Mouse (Mus musculus): ENCODE results near the gene Rabl2.

DNA sequence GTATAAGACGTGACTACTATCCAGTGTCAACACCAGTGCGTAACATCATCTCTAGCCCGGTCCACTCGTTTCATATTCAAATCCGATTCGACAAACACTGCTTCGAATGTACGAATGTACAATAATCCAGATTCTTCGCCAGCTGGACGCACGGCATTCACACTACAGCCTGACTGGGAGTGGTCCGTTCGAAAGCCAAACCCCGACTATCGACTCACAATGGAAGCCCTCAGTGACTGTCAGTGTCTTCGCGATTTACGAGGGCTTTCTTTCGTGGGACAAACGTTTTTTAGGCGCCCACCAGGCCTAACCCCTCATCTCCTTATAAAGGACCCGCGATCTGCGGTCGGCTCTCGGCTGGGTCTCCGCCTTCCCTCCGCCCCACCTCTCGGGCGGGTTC is 406 bp downstream of the Rabl2 start:
- TF ChIP-seq CTCF (IDR thresholded peaks at IDR 0.05; ENCODE audit: control insufficient read depth, insufficient read depth, insufficient read length): no peak
- TF ChIP-seq MAX (IDR thresholded peaks at IDR 0.05): no peak
- TF ChIP-seq USF1 (IDR thresholded peaks at IDR 0.05; ENCODE audit: low read depth): no peak

All from C2C12 (cell line).